Mouse (Mus musculus): ENCODE measurements around the gene Galntl6. TPM values are rescaled to one million over a fixed set of nuclear protein-coding genes. Genes with fewer than 3 reads are reported as not detected.
"Not testable (repeated sequence)": the region's sequence is repeated elsewhere in the genome, so short reads cannot be mapped to it uniquely, and the experiment has no call there.

The Galntl6 gene
- total RNA-seq, 2 experiments from 2014 or later = 61.1 to 62.9 TPM

- DNase-seq = no peak
- intact Hi-C loops (cut with DNase I) = loop anchor here (10.0 kb wide), 1 partner anchor 137 kb away; the partner anchor contains the start of gene Galnt7
Measured at GRCm38 (mm10) chr8:57791309-57791721, 1121.1 kb downstream of the Galntl6 start.

- DNase-seq = no peak
- intact Hi-C loops (cut with DNase I) = no loop called here
Measured at GRCm38 (mm10) chr8:57779551-57779950, 1132.9 kb downstream of the Galntl6 start.

- intact Hi-C loops (cut with DNase I) = no loop called here
- no peak for DNase-seq
Measured at GRCm38 (mm10) chr8:57777988-57778721, 1134.3 kb downstream of the Galntl6 start.

GRCm38 (mm10) chr8:57776723-57777122 is 1135.7 kb downstream of the Galntl6 start:
- no peak for DNase-seq
- intact Hi-C loops (cut with DNase I) = no loop called here

GRCm38 (mm10) chr8:57772732-57773265 is 1139.6 kb downstream of the Galntl6 start:
- DNase-seq = no peak
- intact Hi-C loops (cut with DNase I) = no loop called here

- intact Hi-C loops (cut with DNase I) = no loop called here
- DNase-seq = no peak
Measured at GRCm38 (mm10) chr8:57767541-57767940, 1144.9 kb downstream of the Galntl6 start.

GRCm38 (mm10) chr8:57766471-57767065 is 1145.9 kb downstream of the Galntl6 start:
- DNase-seq = no peak
- intact Hi-C loops (cut with DNase I) = no loop called here

GRCm38 (mm10) chr8:57765726-57766351 is 1146.6 kb downstream of the Galntl6 start:
- intact Hi-C loops (cut with DNase I) = no loop called here
- DNase-seq = no peak

- intact Hi-C loops (cut with DNase I) = no loop called here
Measured at GRCm38 (mm10) chr8:57765192-57765591, 1147.2 kb downstream of the Galntl6 start.

GRCm38 (mm10) chr8:57762622-57763021 is 1149.8 kb downstream of the Galntl6 start:
- DNase-seq; intact Hi-C loops (cut with DNase I): not testable (repeated sequence)

More at GRCm38 (mm10) chr8:57765192-57765591, 1147.2 kb downstream of the Galntl6 start:
- no peak for DNase-seq

- intact Hi-C loops (cut with DNase I) = no loop called here
- no peak for DNase-seq
Measured at GRCm38 (mm10) chr8:57760921-57761320, 1151.5 kb downstream of the Galntl6 start.

- DNase-seq = no peak
- intact Hi-C loops (cut with DNase I) = no loop called here
Measured at GRCm38 (mm10) chr8:57758857-57759256, 1153.6 kb downstream of the Galntl6 start.

- intact Hi-C loops (cut with DNase I) = no loop called here
- no peak for DNase-seq
Measured at GRCm38 (mm10) chr8:57757476-57757875, 1155.0 kb downstream of the Galntl6 start.

- DNase-seq = no peak
- intact Hi-C loops (cut with DNase I) = no loop called here
Measured at GRCm38 (mm10) chr8:57754066-57754465, 1158.4 kb downstream of the Galntl6 start.

GRCm38 (mm10) chr8:57743636-57744035 is 1168.8 kb downstream of the Galntl6 start:
- intact Hi-C loops (cut with DNase I) = no loop called here
- no peak for DNase-seq

GRCm38 (mm10) chr8:57741983-57742382 is 1170.5 kb downstream of the Galntl6 start:
- DNase-seq = no peak
- intact Hi-C loops (cut with DNase I) = no loop called here

- peak; percentile 10 for DNase-seq
- intact Hi-C loops (cut with DNase I) = no loop called here
Measured at GRCm38 (mm10) chr8:57741309-57741708, 1171.1 kb downstream of the Galntl6 start.

- no peak for DNase-seq
- intact Hi-C loops (cut with DNase I) = no loop called here
Measured at GRCm38 (mm10) chr8:57737281-57737680, 1175.2 kb downstream of the Galntl6 start.

GRCm38 (mm10) chr8:57732795-57733194 is 1179.6 kb downstream of the Galntl6 start:
- intact Hi-C loops (cut with DNase I) = no loop called here
- no peak for DNase-seq

GRCm38 (mm10) chr8:57731666-57732065 is 1180.8 kb downstream of the Galntl6 start:
- intact Hi-C loops (cut with DNase I) = no loop called here
- no peak for DNase-seq

GRCm38 (mm10) chr8:57728276-57728675 is 1184.2 kb downstream of the Galntl6 start:
- intact Hi-C loops (cut with DNase I) = no loop called here
- DNase-seq = no peak

Data from left cerebral cortex, postnatal 4 days (tissue).